Mouse (Mus musculus): ENCODE data around the gene Lyrm2. TPM values are rescaled to one million over a fixed set of nuclear protein-coding genes. Genes with fewer than 3 reads are reported as not detected.

The Lyrm2 gene
- polyA plus RNA-seq, 1 experiment from 2014 or later = 143 TPM

DNA sequence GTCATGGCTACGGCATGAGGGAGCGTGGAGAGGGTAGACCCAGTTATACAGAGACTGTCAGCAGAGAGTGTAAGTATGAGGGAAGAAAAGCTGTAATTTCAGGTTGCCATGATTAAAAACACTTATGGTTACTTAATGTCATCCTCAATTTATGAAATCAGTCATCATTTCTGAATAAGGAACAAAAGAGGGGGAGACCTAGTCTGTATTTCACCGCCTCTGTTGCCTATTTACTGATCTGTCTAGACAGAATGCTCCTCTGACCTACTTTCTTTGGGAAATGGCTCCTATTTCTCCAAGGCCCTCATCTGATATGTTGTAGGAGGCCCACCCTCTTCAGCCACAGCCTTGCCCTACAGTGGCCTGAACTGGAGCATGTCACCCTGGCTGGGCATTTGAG lies 20.6 kb downstream of the Lyrm2 start:
- Histone ChIP-seq H3K9me3 (no peaks in the 10 kb centered on the region), H3K4me1 (no peaks in the 10 kb centered on the region), H3K27me3 (no peaks in the 10 kb centered on the region), H3K27ac (no peak overlapping the region), H3K4me3 (no peak overlapping the region), H3K4me2 (replicated peaks) (no peak overlapping the region), H3K36me3 (peaks cover 4% of the 10 kb centered on the region; the same call in 1 of the 2 replicates), H3K9ac (no peak overlapping the region)
- no peak for ATAC-seq (ENCODE audit: insufficient number of reproducible peaks, insufficient read depth, low FRiP score, low TSS enrichment)
- 81% methylated on average over 3 of the region's 3 CpGs for WGBS

- no peak overlapping the region for H3K27ac ChIP-seq
- H3K27me3 ChIP-seq = no peaks in the 10 kb centered on the region
- WGBS = 67% methylated on average over 8 of the region's 8 CpGs
- H3K4me3 ChIP-seq = no peak overlapping the region
- no peaks in the 10 kb centered on the region for H3K9me3 ChIP-seq
- H3K36me3 ChIP-seq = no peaks in the 10 kb centered on the region
- H3K4me2 ChIP-seq (replicated peaks) = no peak overlapping the region
- H3K9ac ChIP-seq = no peak overlapping the region
- no peak for ATAC-seq (ENCODE audit: insufficient number of reproducible peaks, insufficient read depth, low FRiP score, low TSS enrichment)
- H3K4me1 ChIP-seq = 0 out of 2 replicates have a peak, but pooled peaks cover 6% of the 10 kb centered on the region
Measured at GRCm38 (mm10) chr4:32824254-32824653, 24.2 kb downstream of the Lyrm2 start.

DNA sequence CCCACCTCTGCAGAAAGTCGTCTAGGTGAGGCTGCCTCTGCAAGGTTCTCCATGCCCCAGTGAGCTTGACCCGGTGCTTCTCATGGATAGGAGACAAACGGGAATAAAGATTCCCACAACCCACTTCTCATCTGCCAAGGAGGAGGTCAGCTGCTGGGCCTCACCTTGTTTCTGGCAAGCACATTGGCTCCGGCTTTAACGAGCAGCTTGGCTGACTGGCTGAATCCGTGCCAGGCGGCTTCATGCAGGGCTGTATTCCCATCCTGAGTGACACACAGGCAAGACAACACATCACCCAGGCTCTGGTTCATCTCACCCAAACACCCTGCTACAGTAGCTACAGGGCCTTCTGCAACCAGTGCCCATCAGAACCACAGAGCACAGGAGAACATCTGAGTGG lies 26.9 kb downstream of the Lyrm2 start:
- Histone ChIP-seq H3K27me3 (no peaks in the 10 kb centered on the region), H3K27ac (no peak overlapping the region), H3K4me3 (no peak overlapping the region), H3K36me3 (no peaks in the 10 kb centered on the region), H3K4me2 (replicated peaks) (no peak overlapping the region), H3K9ac (no peak overlapping the region), H3K9me3 (no peaks in the 10 kb centered on the region), H3K4me1 (0 out of 2 replicates have a peak, but pooled peaks cover 6% of the 10 kb centered on the region)
- no peak for ATAC-seq (ENCODE audit: insufficient number of reproducible peaks, insufficient read depth, low FRiP score, low TSS enrichment)
- WGBS = 66% methylated on average over 7 of the region's 7 CpGs

DNA sequence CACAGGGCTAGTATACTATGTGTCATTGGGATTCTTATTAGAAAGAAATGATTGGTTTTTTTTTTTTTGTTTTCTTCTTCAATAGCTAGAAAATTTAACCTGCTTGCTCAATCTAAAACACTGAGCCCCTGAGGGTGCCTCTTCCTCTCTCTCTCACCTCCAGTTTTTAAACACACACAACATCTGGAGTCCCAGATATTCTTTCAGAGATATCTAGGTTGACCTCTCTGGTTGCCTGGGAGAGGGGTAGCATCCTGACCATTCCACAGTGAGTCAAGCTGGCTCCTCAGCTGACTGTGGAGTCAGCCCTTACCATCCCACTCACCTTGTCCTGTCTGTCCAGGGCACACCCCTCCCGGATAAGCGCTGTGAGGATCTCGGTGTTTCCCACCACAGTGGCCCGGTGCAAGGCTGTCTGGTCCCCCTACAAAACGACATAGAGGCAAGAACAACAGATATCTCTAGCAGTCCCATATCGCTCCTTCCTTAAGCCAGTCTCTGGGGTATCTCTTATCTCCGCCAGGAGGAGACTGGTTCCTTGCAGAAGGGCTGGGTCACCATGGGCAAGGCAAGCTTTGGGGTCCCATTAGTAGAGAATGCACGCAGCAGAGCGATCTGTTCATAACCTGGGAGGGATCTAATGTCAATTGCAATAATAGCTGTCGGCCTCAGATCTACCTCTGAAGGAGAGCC lies 28.5 kb downstream of the Lyrm2 start:
- H3K4me3 ChIP-seq = no peak overlapping the region
- no peaks in the 10 kb centered on the region for H3K27me3 ChIP-seq
- H3K4me2 ChIP-seq (replicated peaks) = no peak overlapping the region
- no peak for ATAC-seq (ENCODE audit: insufficient number of reproducible peaks, insufficient read depth, low FRiP score, low TSS enrichment)
- H3K9me3 ChIP-seq = no peaks in the 10 kb centered on the region
- 0 out of 2 replicates have a peak, but pooled peaks cover 6% of the 10 kb centered on the region for H3K4me1 ChIP-seq
- H3K27ac ChIP-seq = no peak overlapping the region
- no peaks in the 10 kb centered on the region for H3K36me3 ChIP-seq
- 82% methylated on average over 10 of the region's 10 CpGs for WGBS
- no peak overlapping the region for H3K9ac ChIP-seq

GRCm38 (mm10) chr4:32829316-32829715 lies 29.3 kb downstream of the Lyrm2 start:
- Histone ChIP-seq H3K9ac (no peak overlapping the region), H3K36me3 (no peaks in the 10 kb centered on the region), H3K27ac (no peak overlapping the region), H3K27me3 (no peaks in the 10 kb centered on the region), H3K4me3 (no peak overlapping the region), H3K9me3 (no peaks in the 10 kb centered on the region), H3K4me2 (replicated peaks) (no peak overlapping the region), H3K4me1 (0 out of 2 replicates have a peak, but pooled peaks cover 6% of the 10 kb centered on the region)
- WGBS = 43% methylated on average over 10 of the region's 10 CpGs
- ATAC-seq (ENCODE audit: insufficient number of reproducible peaks, insufficient read depth, low FRiP score, low TSS enrichment) = no peak

DNA sequence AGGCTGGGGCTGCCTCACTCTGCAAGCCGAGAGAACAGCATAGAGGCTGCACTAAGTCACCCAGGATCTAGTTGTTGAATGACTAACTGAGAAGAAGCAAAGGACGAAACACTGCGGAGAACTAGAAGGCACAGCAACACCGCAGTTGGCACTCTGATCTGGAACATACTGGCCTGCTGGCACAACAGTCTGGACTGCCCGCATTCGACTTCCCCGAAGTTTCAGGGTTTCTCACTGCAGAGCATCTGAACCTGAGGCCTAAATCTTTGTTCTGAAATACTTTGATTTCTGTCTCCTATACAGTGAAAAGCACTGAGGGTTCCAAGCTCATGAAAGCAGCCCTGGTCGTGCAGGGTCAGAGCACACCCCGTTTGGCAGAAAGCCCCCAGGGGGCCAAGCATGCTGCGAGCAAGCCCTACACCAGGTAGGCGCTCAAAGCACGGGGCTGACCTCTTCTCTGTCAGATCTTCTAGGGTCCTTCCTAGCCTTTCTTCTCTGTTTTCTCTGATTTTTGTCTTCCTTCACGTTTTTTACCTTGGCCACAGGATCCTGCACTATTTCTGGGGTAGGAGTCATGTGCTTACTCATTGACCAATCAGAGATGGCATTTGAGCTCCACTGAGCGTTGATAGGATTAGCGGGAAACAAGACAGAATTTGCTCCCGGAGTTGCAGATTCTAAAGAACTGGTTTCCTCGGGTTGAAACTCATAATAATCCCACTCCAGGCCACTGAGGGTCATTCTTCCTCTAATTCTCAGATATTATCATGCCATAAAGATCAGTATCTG lies 33.6 kb downstream of the Lyrm2 start:
- no peak overlapping the region for H3K27ac ChIP-seq
- 0 out of 2 replicates have a peak, but pooled peaks cover 5% of the 10 kb centered on the region for H3K4me1 ChIP-seq
- H3K4me2 ChIP-seq (replicated peaks) = peak overlapping the region; percentile 43
- WGBS = 50% methylated on average over 17 of the region's 17 CpGs
- no peaks in the 10 kb centered on the region for H3K9me3 ChIP-seq
- no peak for ATAC-seq (ENCODE audit: insufficient number of reproducible peaks, insufficient read depth, low FRiP score, low TSS enrichment)
- H3K36me3 ChIP-seq = no peaks in the 10 kb centered on the region
- H3K4me3 ChIP-seq = peak overlapping the region; percentile 19; the same call in 1 of the 2 replicates
- H3K9ac ChIP-seq = no peak overlapping the region
- H3K27me3 ChIP-seq = no peaks in the 10 kb centered on the region

- Histone ChIP-seq H3K4me1 (no peaks in the 10 kb centered on the region), H3K4me3 (no peak overlapping the region), H3K9ac (no peak overlapping the region), H3K27me3 (no peaks in the 10 kb centered on the region), H3K36me3 (no peaks in the 10 kb centered on the region), H3K4me2 (replicated peaks) (no peak overlapping the region), H3K9me3 (no peaks in the 10 kb centered on the region), H3K27ac (no peak overlapping the region)
- ATAC-seq (ENCODE audit: insufficient number of reproducible peaks, insufficient read depth, low FRiP score, low TSS enrichment) = no peak
- 75% methylated on average over 3 of the region's 3 CpGs for WGBS
Measured at GRCm38 (mm10) chr4:32834541-32834940, 34.5 kb downstream of the Lyrm2 start.

GRCm38 (mm10) chr4:32836071-32836470 lies 36.0 kb downstream of the Lyrm2 start:
- no peak overlapping the region for H3K9ac ChIP-seq
- H3K4me2 ChIP-seq (replicated peaks) = no peak overlapping the region
- H3K4me3 ChIP-seq = no peak overlapping the region
- no peaks in the 10 kb centered on the region for H3K36me3 ChIP-seq
- H3K27me3 ChIP-seq = no peaks in the 10 kb centered on the region
- no peaks in the 10 kb centered on the region for H3K9me3 ChIP-seq
- WGBS = 93% methylated on average over 9 of the region's 9 CpGs
- H3K4me1 ChIP-seq = no peaks in the 10 kb centered on the region
- no peak overlapping the region for H3K27ac ChIP-seq
- ATAC-seq (ENCODE audit: insufficient number of reproducible peaks, insufficient read depth, low FRiP score, low TSS enrichment) = no peak

DNA sequence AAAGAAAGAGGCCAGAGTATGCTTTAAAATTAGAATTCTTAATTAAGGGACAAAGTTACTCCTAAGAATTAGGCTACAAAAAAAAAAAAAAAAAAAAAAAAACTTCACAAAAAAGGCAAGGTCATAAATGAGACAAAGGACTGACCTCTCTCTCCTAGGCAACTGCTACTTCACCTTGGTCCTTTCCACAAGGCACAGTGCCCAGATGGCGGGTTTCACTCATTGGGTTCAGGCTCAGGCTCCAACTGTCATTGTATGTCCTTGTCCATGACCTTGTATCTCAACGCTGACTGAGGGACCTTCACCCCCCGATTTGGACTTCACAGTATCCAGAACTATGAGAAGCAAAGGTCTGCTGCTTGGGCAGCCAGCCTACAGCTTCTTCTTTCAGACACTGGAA lies 38.3 kb downstream of the Lyrm2 start:
- no peaks in the 10 kb centered on the region for H3K9me3 ChIP-seq
- ATAC-seq (ENCODE audit: insufficient number of reproducible peaks, insufficient read depth, low FRiP score, low TSS enrichment) = no peak
- 87% methylated on average over 3 of the region's 3 CpGs for WGBS
- H3K27me3 ChIP-seq = no peaks in the 10 kb centered on the region
- H3K4me3 ChIP-seq = no peak overlapping the region
- no peak overlapping the region for H3K9ac ChIP-seq
- no peak overlapping the region for H3K4me2 ChIP-seq (replicated peaks)
- no peak overlapping the region for H3K27ac ChIP-seq
- H3K4me1 ChIP-seq = no peaks in the 10 kb centered on the region
- no peaks in the 10 kb centered on the region for H3K36me3 ChIP-seq

Other genes starting within 250 kb of the Lyrm2 start
- 0.09 TPM in 1 of 2 replicates, not detected in the other for gene Gja10, start 197.5 kb upstream of the Lyrm2 start, polyA plus RNA-seq (2016; fragmentation: Nextera tagmentation; extraction: Ambion mirVana)
- 60.4 and 70.1 TPM in 2 replicates for gene Casp8ap2, start 184.8 kb upstream of the Lyrm2 start, polyA plus RNA-seq (2016; fragmentation: Nextera tagmentation; extraction: Ambion mirVana)
- gene Mdn1, start 143.1 kb upstream of the Lyrm2 start, polyA plus RNA-seq (2016; fragmentation: Nextera tagmentation; extraction: Ambion mirVana) = 17.5 and 19.8 TPM in 2 replicates
- gene Ankrd6, start 150.6 kb downstream of the Lyrm2 start, polyA plus RNA-seq (2016; fragmentation: Nextera tagmentation; extraction: Ambion mirVana) = 12.6 and 12.7 TPM in 2 replicates
- gene Rragd, start 182.8 kb downstream of the Lyrm2 start, polyA plus RNA-seq (2016; fragmentation: Nextera tagmentation; extraction: Ambion mirVana) = 16.1 and 19.6 TPM in 2 replicates
- 36.2 and 39.7 TPM in 2 replicates for gene Ube2j1, start 231.2 kb downstream of the Lyrm2 start, polyA plus RNA-seq (2016; fragmentation: Nextera tagmentation; extraction: Ambion mirVana)